Mouse (Mus musculus) megakaryocyte progenitor cell, adult 5-6 weeks (primary cell): ENCODE measurements around the gene Ddo. TPM values are rescaled to one million over a fixed set of nuclear protein-coding genes. Genes with fewer than 3 reads are reported as not detected.

ENCODE experiments used
- ATAC-seq: replicated peaks from 2 replicates; pipeline ENCODE4 v1.8.0; 2016; ENCODE audit warnings: mild to moderate bottlenecking, moderate TSS enrichment, inconsistent platforms; ENCODE audit not compliant: poor library complexity
- total RNA-seq, 2 experiments: library from RNA; stranded (forward) in 1 of 2; stranded (reverse) in 1 of 2; fragments of 157-497, 149-512 nt in 1 of 2; fragments of 200-1000 nt in 1 of 2; gene quantifications; 2 replicates each; pipeline versions ENCODE4 v1.2.3 to v1.2.4; 2015 to 2017

The Ddo gene
- total RNA-seq, 2 experiments from 2014 or later, result not detected

- ATAC-seq, result no peak
Measured at GRCm38 (mm10) chr10:40651676-40652075, 21.9 kb downstream of the Ddo start.

GRCm38 (mm10) chr10:40665270-40665669, 35.5 kb downstream of the Ddo start:
- ATAC-seq, result no peak

GRCm38 (mm10) chr10:40666943-40667342, 37.1 kb downstream of the Ddo start:
- no peak for ATAC-seq

- no peak for ATAC-seq
Measured at GRCm38 (mm10) chr10:40668640-40669039, 38.8 kb downstream of the Ddo start.

GRCm38 (mm10) chr10:40672587-40673296, 42.9 kb downstream of the Ddo start:
- ATAC-seq, result no peak

- no peak for ATAC-seq
Measured at GRCm38 (mm10) chr10:40673297-40673665, 43.5 kb downstream of the Ddo start.

GRCm38 (mm10) chr10:40674151-40674550, 44.3 kb downstream of the Ddo start:
- no peak for ATAC-seq

- ATAC-seq, result no peak
Measured at GRCm38 (mm10) chr10:40675921-40676320, 46.1 kb downstream of the Ddo start.

GRCm38 (mm10) chr10:40678477-40678876, 48.7 kb downstream of the Ddo start:
- no peak for ATAC-seq

- no peak for ATAC-seq
Measured at GRCm38 (mm10) chr10:40682470-40682869, 52.7 kb downstream of the Ddo start.

- ATAC-seq, result peak; percentile 57
Measured at GRCm38 (mm10) chr10:40683092-40683867, 53.5 kb downstream of the Ddo start, which contains the start of gene Mettl24. Mettl24 (plus strand) TSS chr10:40683282.

- no peak for ATAC-seq
Measured at GRCm38 (mm10) chr10:40683868-40684253, 54.0 kb downstream of the Ddo start.

- no peak for ATAC-seq
Measured at GRCm38 (mm10) chr10:40684326-40684725, 54.5 kb downstream of the Ddo start.

- no peak for ATAC-seq
Measured at GRCm38 (mm10) chr10:40685641-40686040, 55.8 kb downstream of the Ddo start.

GRCm38 (mm10) chr10:40686976-40687375, 57.2 kb downstream of the Ddo start:
- no peak for ATAC-seq

- no peak for ATAC-seq
Measured at GRCm38 (mm10) chr10:40687407-40687806, 57.6 kb downstream of the Ddo start.

- no peak for ATAC-seq
Measured at GRCm38 (mm10) chr10:40688266-40688665, 58.5 kb downstream of the Ddo start.

- no peak for ATAC-seq
Measured at GRCm38 (mm10) chr10:40688873-40689272, 59.1 kb downstream of the Ddo start.

GRCm38 (mm10) chr10:40698652-40699051, 68.8 kb downstream of the Ddo start:
- ATAC-seq, result no peak

GRCm38 (mm10) chr10:40711127-40711526, 81.3 kb downstream of the Ddo start:
- no peak for ATAC-seq

GRCm38 (mm10) chr10:40713018-40713608, 83.3 kb downstream of the Ddo start:
- ATAC-seq, result no peak

- ATAC-seq, result no peak
Measured at GRCm38 (mm10) chr10:40713829-40714228, 84.0 kb downstream of the Ddo start.
